Mouse (Mus musculus) heart, embryonic 13.5 days (tissue): ENCODE data around the gene Spem1. TPM values are rescaled to one million over a fixed set of nuclear protein-coding genes. Genes with fewer than 3 reads are reported as not detected.

Source experiments
- ATAC-seq: fragments of 200-750 bp; cut with Nextera tagmentation; 2 replicates; pipeline ENCODE4 v1.8.0; 2017; ENCODE audit warnings: moderate TSS enrichment; ENCODE audit not compliant: insufficient number of reproducible peaks, low FRiP score, low TSS enrichment; ENCODE audit errors: extremely low read depth
- H3K27ac ChIP-seq: fragments of 300-500 bp; sonication (generic); replicated peaks from 2 replicates; pipeline ENCODE4 v1.5.1; 2015; ENCODE audit warnings: moderate library complexity, mild to moderate bottlenecking, inconsistent platforms
- H3K27me3 ChIP-seq: fragments of 300-500 bp; sonication (generic); replicated peaks from 2 replicates; pipeline ENCODE4 v1.6.1; 2015; ENCODE audit warnings: mild to moderate bottlenecking, inconsistent platforms
- H3K36me3 ChIP-seq: fragments of 300-500 bp; sonication (generic); 2 replicates; pipeline ENCODE4 v1.6.1; 2015; ENCODE audit warnings: mild to moderate bottlenecking, inconsistent platforms
- H3K4me1 ChIP-seq: fragments of 300-500 bp; sonication (generic); 2 replicates; pipeline ENCODE4 v1.6.1; 2015; ENCODE audit warnings: inconsistent platforms
- H3K4me2 ChIP-seq: fragments of 300-500 bp; sonication (generic); 2 replicates; pipeline ENCODE4 v1.6.1; 2015; ENCODE audit warnings: inconsistent platforms, mild to moderate bottlenecking, moderate library complexity
- H3K4me3 ChIP-seq: fragments of 300-500 bp; sonication (generic); 2 replicates; pipeline ENCODE4 v1.5.1; 2015; ENCODE audit warnings: moderate library complexity, mild to moderate bottlenecking, inconsistent platforms
- H3K9ac ChIP-seq: fragments of 300-500 bp; sonication (generic); 2 replicates; pipeline ENCODE4 v1.6.1; 2015; ENCODE audit warnings: inconsistent platforms, mild to moderate bottlenecking, moderate library complexity
- H3K9me3 ChIP-seq: fragments of 300-500 bp; sonication (generic); 2 replicates; pipeline ENCODE4 v1.6.1; 2016; ENCODE audit warnings: inconsistent platforms
- WGBS: fragments of 180-500 bp; shearing (Covaris S2); methylation state at CpG from one replicate; pipeline ENCODE4 v1.1.7; 2015; ENCODE audit warnings: mixed read lengths; 5-methylcytosine and 5-hydroxymethylcytosine counted together
- polyA plus RNA-seq: library from polyadenylated mRNA; unstranded; fragments of >200 nt; fragmentation: Nextera tagmentation; extraction: Ambion mirVana; gene quantifications from 2 replicates; pipeline ENCODE4 v1.2.1, GENCODE M21; 2015

Spem1 gene
- polyA plus RNA-seq, 1 experiment from 2014 or later, result not detected

DNA sequence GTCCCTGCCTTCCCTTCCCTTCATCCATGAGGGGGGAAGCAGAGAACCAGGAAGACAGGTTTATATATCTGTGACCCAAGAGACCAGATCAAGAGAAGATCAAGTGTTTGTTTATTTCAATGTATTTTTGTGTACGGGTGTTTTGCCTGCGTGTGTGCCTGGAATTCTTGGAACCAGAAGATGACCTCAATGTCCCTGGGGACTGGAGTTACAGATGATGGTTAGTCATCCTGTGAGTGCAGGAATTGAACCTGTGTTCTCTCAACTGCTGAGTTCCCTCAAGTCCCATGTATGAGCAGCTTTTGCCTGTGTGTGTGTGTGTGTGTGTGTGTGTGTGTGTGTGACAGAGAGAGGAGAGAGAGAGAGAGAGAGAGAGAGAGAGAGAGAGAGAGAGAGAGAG lies 14.3 kb downstream of the Spem1 start:
- Histone ChIP-seq H3K27ac (no peak overlapping the region), H3K9ac (no peak overlapping the region), H3K4me2 (no peak overlapping the region), H3K4me1 (peaks cover 27% of the 10 kb centered on the region), H3K9me3 (peaks cover 5% of the 10 kb centered on the region; the same call in 1 of the 2 replicates), H3K4me3 (no peak overlapping the region), H3K36me3 (no peaks in the 10 kb centered on the region), H3K27me3 (peaks cover 54% of the 10 kb centered on the region)
- no peak for ATAC-seq
- WGBS, result 71% methylated on average over 2 of the region's 2 CpGs

DNA sequence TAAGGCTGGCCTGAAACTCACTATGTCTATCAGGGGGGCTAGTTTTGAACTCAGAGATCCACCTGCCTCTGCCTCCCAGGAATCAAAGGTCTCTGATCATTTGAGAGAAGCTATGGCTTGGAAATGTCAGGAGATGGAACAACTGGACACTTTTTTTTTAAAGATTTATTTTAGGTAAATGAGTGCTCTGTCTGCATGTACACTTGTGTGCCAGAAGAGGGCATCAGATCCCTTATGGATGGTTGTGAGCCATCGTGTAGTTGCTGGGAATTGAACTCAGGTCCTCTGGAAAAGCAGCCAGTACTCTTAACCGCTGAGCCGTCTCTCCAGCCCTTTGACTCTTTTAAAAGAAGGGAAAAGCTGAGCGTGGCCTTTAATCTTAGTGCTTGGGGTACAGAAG lies 15.6 kb downstream of the Spem1 start:
- Histone ChIP-seq H3K36me3 (no peaks in the 10 kb centered on the region), H3K9me3 (peaks cover 5% of the 10 kb centered on the region; the same call in 1 of the 2 replicates), H3K4me1 (peaks cover 40% of the 10 kb centered on the region), H3K4me2 (no peak overlapping the region), H3K9ac (no peak overlapping the region), H3K27me3 (peaks cover 66% of the 10 kb centered on the region), H3K27ac (no peak overlapping the region), H3K4me3 (no peak overlapping the region)
- no peak for ATAC-seq
- 72% methylated on average over 4 of the region's 4 CpGs for WGBS

DNA sequence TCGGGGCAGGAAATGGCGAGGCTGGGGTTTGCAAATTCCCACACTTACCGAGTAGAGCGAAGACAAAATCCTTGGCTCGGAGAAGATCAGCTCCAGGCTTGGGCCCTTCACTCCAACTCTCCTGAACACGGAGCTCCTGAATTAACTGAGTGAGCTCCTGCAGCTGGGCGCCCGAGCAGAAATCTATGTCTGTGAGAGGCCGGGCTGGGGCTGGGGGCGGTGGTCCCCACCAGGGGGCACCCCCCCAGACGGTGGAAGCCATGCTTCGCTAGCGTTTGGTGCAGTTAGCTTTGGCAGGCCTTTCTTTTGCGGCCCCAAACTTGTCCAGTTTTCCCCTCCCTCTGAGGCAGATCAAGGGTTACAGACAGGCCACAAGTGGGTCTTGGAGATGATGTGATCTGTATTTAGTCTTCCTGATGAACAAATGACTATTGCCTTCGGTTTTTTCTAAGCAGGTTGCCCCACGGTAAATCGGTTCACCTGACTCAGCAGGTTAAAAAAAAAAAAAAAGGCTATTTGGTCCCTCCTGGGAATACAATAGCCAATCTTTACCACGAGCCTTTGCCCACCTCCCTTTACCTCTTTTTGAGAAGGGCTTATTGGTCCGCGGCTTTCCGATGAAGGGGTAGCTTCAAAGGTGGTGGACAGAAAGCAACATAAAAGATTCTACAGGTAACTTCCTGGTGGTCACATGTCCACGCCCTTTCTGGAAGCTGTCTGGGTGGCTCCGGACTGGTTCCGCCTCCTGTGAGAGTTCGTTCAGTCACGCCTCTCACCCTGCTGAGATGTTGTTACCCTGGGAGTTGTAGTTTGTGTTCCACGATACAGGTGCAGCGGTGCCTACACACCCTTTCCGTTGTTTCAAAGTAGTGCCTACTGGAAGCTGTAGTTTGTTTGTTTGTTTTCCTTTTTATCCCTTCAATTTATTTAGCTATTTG lies 16.7 kb downstream of the Spem1 start, which contains the start of gene Tmem102:
Gene Tmem102, minus strand, starts transcription at position 653 of the 938 bp plus-strand sequence.
- Histone ChIP-seq H3K4me2 (peak within 1 kb of the TSS; percentile 82), H3K9ac (peak within 1 kb of the TSS; percentile 65), H3K9me3 (peaks cover 5% of the 10 kb centered on the region; the same call in 1 of the 2 replicates), H3K27ac (no peak within 1 kb of the TSS), H3K27me3 (peaks cover 70% of the 10 kb centered on the region), H3K4me3 (peak within 1 kb of the TSS; percentile 67), H3K4me1 (peaks cover 51% of the 10 kb centered on the region), H3K36me3 (no peaks in the 10 kb centered on the region)
- WGBS, result 11% methylated on average over 29 of the region's 29 CpGs
- ATAC-seq, result no peak

DNA sequence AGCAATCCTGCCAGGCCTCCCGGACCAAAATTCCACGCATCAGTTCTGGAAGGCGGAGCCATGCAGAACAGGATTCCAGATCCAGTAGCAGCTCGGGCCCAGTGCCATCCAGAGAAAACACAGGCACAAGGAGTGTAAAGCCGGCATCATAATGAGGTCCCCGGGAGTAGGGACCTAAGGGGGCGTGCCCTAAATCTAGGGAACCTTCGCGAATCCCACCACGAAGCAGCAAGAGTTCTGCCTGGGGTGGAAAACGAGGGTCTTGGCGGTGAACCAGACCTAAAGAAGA lies 17.4 kb downstream of the Spem1 start:
- Histone ChIP-seq H3K27me3 (peaks cover 73% of the 10 kb centered on the region), H3K27ac (no peak overlapping the region), H3K36me3 (no peaks in the 10 kb centered on the region), H3K4me3 (peak overlapping the region; percentile 67), H3K9ac (peak overlapping the region; percentile 65; the same call in 1 of the 2 replicates), H3K9me3 (peaks cover 5% of the 10 kb centered on the region; the same call in 1 of the 2 replicates), H3K4me2 (peak overlapping the region; percentile 82), H3K4me1 (peaks cover 57% of the 10 kb centered on the region)
- WGBS, result 7% methylated on average over 12 of the region's 12 CpGs
- no peak for ATAC-seq

DNA sequence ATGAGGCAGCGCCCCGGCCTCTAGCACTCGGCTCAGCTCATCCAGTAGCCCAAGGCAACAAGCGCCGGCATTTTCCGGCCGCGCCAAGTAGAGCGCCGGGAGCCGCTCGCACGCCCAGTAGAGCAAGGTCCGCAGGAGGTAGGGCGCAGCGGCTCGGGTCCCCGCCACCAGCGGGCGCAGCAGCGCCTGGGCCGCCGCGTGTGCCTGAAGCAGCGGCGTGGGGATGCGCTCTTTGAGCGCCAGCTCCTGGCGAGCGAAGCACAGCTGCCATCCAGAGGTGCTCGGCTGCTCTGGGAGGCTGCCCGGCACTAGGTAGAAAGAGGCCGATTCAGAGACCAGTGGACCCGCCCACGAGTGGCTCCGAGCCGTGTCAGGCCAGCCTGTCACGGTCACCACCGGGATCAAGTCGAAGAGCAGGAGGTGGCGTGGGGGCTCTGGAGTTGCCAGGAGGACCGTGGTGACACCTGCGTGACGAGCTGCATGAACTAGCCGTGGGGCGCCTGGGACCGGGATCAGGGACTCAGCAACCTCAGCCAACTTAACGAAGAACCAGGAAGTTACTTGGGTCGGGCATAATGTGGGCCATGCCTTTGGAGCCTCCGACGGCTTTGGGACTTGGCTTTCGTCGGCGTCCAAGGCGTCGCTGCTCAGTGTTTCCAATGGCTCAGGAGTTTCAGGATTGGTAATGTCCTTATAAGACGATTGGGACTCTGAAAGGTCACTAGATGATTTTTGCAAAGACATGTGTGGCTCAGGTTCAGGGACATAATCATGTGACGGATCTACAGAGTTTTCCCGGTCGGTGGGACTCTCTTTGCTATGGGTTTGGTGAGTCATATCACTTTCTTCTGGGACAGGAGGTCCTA lies 18.0 kb downstream of the Spem1 start:
- Histone ChIP-seq H3K9me3 (peaks cover 5% of the 10 kb centered on the region; the same call in 1 of the 2 replicates), H3K4me2 (peak overlapping the region; percentile 82), H3K4me1 (peaks cover 63% of the 10 kb centered on the region), H3K36me3 (no peaks in the 10 kb centered on the region), H3K9ac (peak overlapping the region; percentile 87), H3K27ac (no peak overlapping the region), H3K4me3 (peak overlapping the region; percentile 67), H3K27me3 (peaks cover 79% of the 10 kb centered on the region)
- under 1% methylated on average over 60 of the region's 60 CpGs for WGBS
- ATAC-seq, result peak; percentile 40; the same call in 1 of the 2 replicates

DNA sequence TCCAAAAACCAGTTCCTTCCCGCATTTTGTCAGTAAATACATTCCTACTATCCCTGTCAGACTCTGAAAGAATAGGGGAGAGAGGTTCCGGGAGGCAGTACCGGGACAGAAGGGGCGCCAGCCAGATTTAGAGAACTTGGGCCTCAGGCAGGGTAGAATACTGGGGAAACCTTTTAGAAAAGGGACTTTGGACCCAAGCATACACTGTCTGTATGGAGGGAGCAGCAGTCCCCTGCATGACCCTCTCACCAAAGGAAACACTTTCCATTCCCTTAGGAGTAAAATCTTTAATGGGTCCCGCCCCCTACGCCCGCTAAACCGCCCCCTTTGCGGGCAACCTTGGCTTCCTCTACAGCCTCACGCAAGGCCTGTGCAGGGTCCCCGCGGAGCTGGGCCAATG lies 18.7 kb downstream of the Spem1 start:
- 3% methylated on average over 12 of the region's 12 CpGs for WGBS
- Histone ChIP-seq H3K4me3 (peak overlapping the region; percentile 67), H3K27ac (no peak overlapping the region), H3K36me3 (no peaks in the 10 kb centered on the region), H3K9ac (peak overlapping the region; percentile 87), H3K4me1 (peaks cover 66% of the 10 kb centered on the region), H3K9me3 (peaks cover 5% of the 10 kb centered on the region; the same call in 1 of the 2 replicates), H3K27me3 (peaks cover 82% of the 10 kb centered on the region), H3K4me2 (peak overlapping the region; percentile 82)
- 0 out of 2 replicates have a peak, but pooled peaks have one; percentile 5 for ATAC-seq

DNA sequence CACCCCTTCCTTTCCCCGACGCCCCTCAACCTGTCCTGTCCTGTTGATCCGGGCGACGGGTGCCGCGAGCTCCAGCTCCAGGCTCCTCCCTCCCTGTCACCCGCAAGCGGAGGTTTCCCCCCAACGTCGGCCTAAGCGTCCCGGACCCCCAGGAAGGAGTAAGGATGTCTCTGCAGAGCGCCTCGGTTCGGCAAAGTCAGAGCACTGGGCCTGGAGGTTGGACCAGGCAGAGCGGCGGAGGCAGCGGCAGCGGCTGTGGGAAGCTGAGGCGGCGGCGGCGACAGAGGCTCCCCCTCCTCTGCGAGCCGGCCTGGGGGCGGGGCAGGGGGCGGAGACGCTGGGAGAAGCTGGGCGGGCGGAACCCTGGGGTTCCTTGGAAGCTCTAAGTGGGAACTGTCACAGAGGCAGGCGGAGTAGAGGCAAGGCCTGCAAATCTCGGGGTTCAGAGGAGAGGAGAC lies 19.3 kb downstream of the Spem1 start:
- H3K36me3 ChIP-seq, result no peaks in the 10 kb centered on the region
- H3K27ac ChIP-seq, result no peak overlapping the region; the same call in 1 of the 2 replicates

DNA sequence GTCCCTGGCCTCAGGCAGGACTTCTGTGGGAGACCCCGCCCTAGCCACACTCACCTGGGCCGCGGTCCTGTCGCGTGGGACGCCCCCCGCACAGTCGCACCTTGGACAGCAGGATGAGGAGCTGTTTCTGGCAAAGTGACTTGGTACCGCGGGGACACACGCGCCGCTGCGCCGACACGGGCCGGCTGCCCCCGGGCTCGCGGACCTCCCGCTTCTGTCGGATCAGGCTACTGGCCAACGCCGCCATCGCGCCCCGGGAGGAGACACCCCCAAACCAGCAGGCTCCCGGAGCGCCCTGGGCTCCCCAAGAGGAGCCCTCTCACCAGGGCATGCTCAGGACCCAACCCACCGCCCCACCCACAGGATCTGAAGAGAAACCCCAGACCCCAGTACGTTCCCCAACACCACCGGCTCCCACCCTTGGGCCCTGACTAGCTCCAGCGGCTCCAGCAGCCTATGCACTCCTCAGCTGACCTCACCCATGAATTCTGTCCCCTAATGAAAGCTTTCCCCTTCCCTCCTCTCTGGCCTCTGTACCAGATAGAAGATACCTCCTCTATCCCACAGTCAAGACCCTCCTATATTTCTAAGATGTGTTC lies 20.5 kb downstream of the Spem1 start, which contains the start of gene Fgf11:
Gene Fgf11, minus strand, starts transcription at position 479 of the 599 bp plus-strand sequence.
- Histone ChIP-seq H3K36me3 (no peaks in the 10 kb centered on the region), H3K4me3 (peak within 1 kb of the TSS; percentile 67), H3K9ac (peak within 1 kb of the TSS; percentile 87), H3K27me3 (peaks cover 83% of the 10 kb centered on the region), H3K4me1 (peaks cover 66% of the 10 kb centered on the region), H3K4me2 (peak within 1 kb of the TSS; percentile 82), H3K27ac (peak within 1 kb of the TSS; percentile 78), H3K9me3 (peaks cover 3% of the 10 kb centered on the region; the same call in 1 of the 2 replicates)
- ATAC-seq, result no peak
- WGBS, result 2% methylated on average over 33 of the region's 33 CpGs

More for the DNA sequence above, 19.3 kb downstream of the Spem1 start:
- H3K4me1 ChIP-seq, result peaks cover 66% of the 10 kb centered on the region
- under 1% methylated on average over 33 of the region's 33 CpGs for WGBS
- no peak for ATAC-seq
- peaks cover 5% of the 10 kb centered on the region; the same call in 1 of the 2 replicates for H3K9me3 ChIP-seq
- peak overlapping the region; percentile 82 for H3K4me2 ChIP-seq
- H3K9ac ChIP-seq, result peak overlapping the region; percentile 87
- peaks cover 84% of the 10 kb centered on the region for H3K27me3 ChIP-seq
- H3K4me3 ChIP-seq, result peak overlapping the region; percentile 67

DNA sequence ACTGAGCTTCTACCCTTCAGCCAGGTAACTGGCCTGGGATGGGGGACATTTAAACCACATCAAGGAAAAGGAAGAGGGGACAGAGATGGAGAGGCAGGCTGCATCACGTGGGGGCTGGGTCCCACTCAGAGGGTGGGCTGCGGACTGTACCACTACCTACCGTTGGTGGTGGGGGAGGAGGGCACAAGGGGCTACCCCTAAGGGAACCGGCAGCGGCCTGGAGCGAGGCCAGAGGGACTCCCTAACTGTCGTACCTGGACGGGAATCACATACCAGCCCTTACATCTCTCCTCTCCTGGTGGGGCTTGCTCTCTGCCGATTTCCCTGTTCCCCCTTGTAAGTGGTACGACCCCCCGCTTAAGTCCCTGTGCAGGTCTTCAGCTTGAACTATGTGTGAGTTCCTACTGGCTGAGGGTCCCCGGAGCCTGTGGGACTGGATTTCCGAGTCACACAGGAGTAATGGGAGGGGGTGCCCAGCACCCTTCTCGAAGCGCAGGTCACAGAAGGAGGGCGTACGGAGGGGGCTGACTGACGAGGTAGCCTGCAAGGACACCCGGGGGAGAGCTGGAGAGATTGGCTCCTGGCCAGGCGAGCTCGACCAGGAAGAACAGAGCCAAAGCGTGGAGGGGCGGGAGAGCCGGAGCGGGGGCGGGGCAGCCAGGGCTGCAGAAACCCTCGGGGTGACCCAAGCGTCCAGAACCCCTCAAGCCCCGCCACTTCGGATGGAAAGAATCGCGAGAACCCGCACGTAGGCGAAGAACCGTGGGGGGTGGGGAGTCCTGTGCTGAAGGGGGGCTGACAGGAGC lies 21.4 kb downstream of the Spem1 start:
- Histone ChIP-seq H3K27me3 (peaks cover 78% of the 10 kb centered on the region), H3K4me1 (peaks cover 72% of the 10 kb centered on the region), H3K9me3 (no peaks in the 10 kb centered on the region), H3K4me2 (peak overlapping the region; percentile 82), H3K27ac (peak overlapping the region; percentile 78), H3K36me3 (no peaks in the 10 kb centered on the region), H3K9ac (peak overlapping the region; percentile 87), H3K4me3 (peak overlapping the region; percentile 67)
- WGBS, result under 1% methylated on average over 36 of the region's 36 CpGs
- ATAC-seq, result 0 out of 2 replicates have a peak, but pooled peaks have one; percentile 2

DNA sequence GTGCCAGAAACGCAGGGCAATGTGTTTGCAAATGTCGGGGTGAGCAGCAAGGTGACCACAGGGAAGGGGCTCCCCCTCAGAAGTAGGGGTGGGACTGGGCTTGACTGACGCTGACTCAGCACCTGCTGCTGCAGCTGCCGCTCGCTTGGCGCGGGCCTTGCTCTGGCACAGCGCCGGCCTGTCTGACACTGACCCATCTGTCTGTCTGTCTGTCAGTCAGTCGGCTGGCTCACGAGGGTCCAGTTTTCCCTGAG lies 21.9 kb downstream of the Spem1 start:
- WGBS, result 2% methylated on average over 11 of the region's 11 CpGs

More for the DNA sequence above, 21.9 kb downstream of the Spem1 start:
- no peak for ATAC-seq
- peaks cover 72% of the 10 kb centered on the region for H3K27me3 ChIP-seq
- peak overlapping the region; percentile 78 for H3K27ac ChIP-seq
- H3K4me3 ChIP-seq, result peak overlapping the region; percentile 67
- H3K9me3 ChIP-seq, result no peaks in the 10 kb centered on the region
- peaks cover 69% of the 10 kb centered on the region for H3K4me1 ChIP-seq
- peak overlapping the region; percentile 87 for H3K9ac ChIP-seq
- H3K4me2 ChIP-seq, result peak overlapping the region; percentile 82
- no peaks in the 10 kb centered on the region for H3K36me3 ChIP-seq
